Mouse (Mus musculus): Measurements from ENCODE around the gene Marcksl1. TPM values are rescaled to one million over a fixed set of nuclear protein-coding genes. Genes with fewer than 3 reads are reported as not detected.

The Marcksl1 gene
- total and polyA plus RNA-seq, 3 experiments = 25.3 to 62.7 TPM; not detected in 1

- Histone ChIP-seq H3K27me3 (ENCODE audit: control insufficient read depth in 1 of 2, insufficient read depth in 2 of 2, low read length in 2 of 2) (no peaks in the 10 kb centered on the region), H3K4me1 (ENCODE audit: control insufficient read depth in 1 of 2, insufficient read depth in 2 of 2, low read length in 2 of 2) (no peaks in the 10 kb centered on the region), H3K27ac (ENCODE audit: control insufficient read depth, low read depth, low read length) (no peak overlapping the region), H3K79me2 (ENCODE audit: control insufficient read depth, insufficient read depth, low read length, poor library complexity) (no peaks in the 10 kb centered on the region), H3K9me3 (replicated peaks; ENCODE audit: insufficient read depth, low read length) (no peaks in the 10 kb centered on the region), H3K36me3 (ENCODE audit: control insufficient read depth in 1 of 2, insufficient read depth in 2 of 2, low read length in 2 of 2) (peaks cover 0 to 3% of the 10 kb centered on the region in 2 experiments; a peak in 1 of 4 replicates), H3K9ac (ENCODE audit: control insufficient read depth, low read depth, low read length, poor library complexity, severe bottlenecking) (no peak overlapping the region), H3K4me3 (ENCODE audit: control insufficient read depth in 1 of 2, insufficient read depth in 1 of 2, low read depth in 2 of 2, low read length in 2 of 2) (no peak overlapping the region)
- DNase-seq (ENCODE audit: low read depth, low spot score) = no peak
- TF ChIP-seq CHD2 (IDR thresholded peaks at IDR 0.05; ENCODE audit: low read length) = no peak
- TF ChIP-seq NRF1 (IDR thresholded peaks at IDR 0.05; ENCODE audit: insufficient read depth, low read depth, low read length, poor library complexity, severe bottlenecking) = no peak
- TF ChIP-seq POLR2AphosphoS2 (IDR thresholded peaks at IDR 0.05; ENCODE audit: low read length) = no peak
- TF ChIP-seq CHD1 (IDR thresholded peaks at IDR 0.05; ENCODE audit: low read depth, low read length) = no peak
These were observed 33.5 kb upstream of the Marcksl1 start for GRCm38 (mm10) chr4:129479863-129480262.

- no peaks in the 10 kb centered on the region for H3K9me3 ChIP-seq (replicated peaks; ENCODE audit: insufficient read depth, low read length)
- no peaks in the 10 kb centered on the region for H3K27me3 ChIP-seq (ENCODE audit: control insufficient read depth in 1 of 2, insufficient read depth in 2 of 2, low read length in 2 of 2)
- no peaks in the 10 kb centered on the region for H3K79me2 ChIP-seq (ENCODE audit: control insufficient read depth, insufficient read depth, low read length, poor library complexity)
- no peaks in the 10 kb centered on the region for H3K4me1 ChIP-seq (ENCODE audit: control insufficient read depth in 1 of 2, insufficient read depth in 2 of 2, low read length in 2 of 2)
- H3K4me3 ChIP-seq (ENCODE audit: control insufficient read depth in 1 of 2, insufficient read depth in 1 of 2, low read depth in 2 of 2, low read length in 2 of 2) = no peak overlapping the region
- no peak overlapping the region for H3K27ac ChIP-seq (ENCODE audit: control insufficient read depth, low read depth, low read length)
- no peak for DNase-seq (ENCODE audit: low read depth, low spot score)
- TF ChIP-seq POLR2AphosphoS5 (IDR thresholded peaks at IDR 0.05; ENCODE audit: borderline replicate concordance, low read depth, low read length) = no peak
- no peak for TF ChIP-seq ZNF384 (IDR thresholded peaks at IDR 0.05; ENCODE audit: low read depth, low read length)
- TF ChIP-seq GABPA (IDR thresholded peaks at IDR 0.05; ENCODE audit: low read depth, low read length) = no peak
- no peak for TF ChIP-seq POLR2A (IDR thresholded peaks at IDR 0.05; ENCODE audit: control insufficient read depth in 1 of 2, insufficient read depth in 1 of 2, low read depth in 1 of 2, low read length in 2 of 2, poor library complexity in 1 of 2)
- no peak for TF ChIP-seq NRF1 (IDR thresholded peaks at IDR 0.05; ENCODE audit: insufficient read depth, low read depth, low read length, poor library complexity, severe bottlenecking)
- no peak for TF ChIP-seq EP300 (IDR thresholded peaks at IDR 0.05; ENCODE audit: low read depth in 1 of 2, low read length in 2 of 2)
- no peak for TF ChIP-seq MYC (IDR thresholded peaks at IDR 0.05; ENCODE audit: low read depth, low read length)
- no peak overlapping the region for H3K9ac ChIP-seq (ENCODE audit: control insufficient read depth, low read depth, low read length, poor library complexity, severe bottlenecking)
- peaks cover 0 to 3% of the 10 kb centered on the region in 2 experiments; a peak in 1 of 4 replicates for H3K36me3 ChIP-seq (ENCODE audit: control insufficient read depth in 1 of 2, insufficient read depth in 2 of 2, low read length in 2 of 2)
These were observed 32.3 kb upstream of the Marcksl1 start for GRCm38 (mm10) chr4:129481090-129481489.

- no peak within 1 kb of the TSS for H3K9ac ChIP-seq (ENCODE audit: control insufficient read depth, low read depth, low read length, poor library complexity, severe bottlenecking)
- no peaks in the 10 kb centered on the region for H3K79me2 ChIP-seq (ENCODE audit: control insufficient read depth, insufficient read depth, low read length, poor library complexity)
- no peaks in the 10 kb centered on the region for H3K27me3 ChIP-seq (ENCODE audit: control insufficient read depth in 1 of 2, insufficient read depth in 2 of 2, low read length in 2 of 2)
- TF ChIP-seq TAL1 (IDR thresholded peaks at IDR 0.05; ENCODE audit: low read length) (no peak), KAT2A (conservative IDR thresholded peaks at IDR 0.05; ENCODE audit: low read depth, low read length) (no peak), MYC (IDR thresholded peaks at IDR 0.05; ENCODE audit: low read depth, low read length) (no peak), USF2 (IDR thresholded peaks at IDR 0.05; ENCODE audit: borderline replicate concordance in 1 of 2, insufficient read depth in 1 of 2, low read depth in 1 of 2, low read length in 2 of 2) (no peak), NRF1 (IDR thresholded peaks at IDR 0.05; ENCODE audit: insufficient read depth, low read depth, low read length, poor library complexity, severe bottlenecking) (no peak), ZMIZ1 (IDR thresholded peaks at IDR 0.05; ENCODE audit: low read depth, low read length) (no peak), CHD1 (IDR thresholded peaks at IDR 0.05; ENCODE audit: low read depth, low read length) (no peak), MEF2A (IDR thresholded peaks at IDR 0.05; ENCODE audit: extremely low read depth, insufficient replicate concordance, low read depth, low read length, poor library complexity, severe bottlenecking) (no peak), CTCF (IDR thresholded peaks at IDR 0.05 in 2 of 3, conservative IDR thresholded peaks at IDR 0.05 in 1 of 3; ENCODE audit: control insufficient read depth in 1 of 3, insufficient read depth in 1 of 3, low read depth in 2 of 3, low read length in 3 of 3, poor library complexity in 1 of 3, severe bottlenecking in 1 of 3) (no peak), SMC3 (IDR thresholded peaks at IDR 0.05; ENCODE audit: low read depth, low read length) (no peak), ZC3H11A (IDR thresholded peaks at IDR 0.05; ENCODE audit: low read depth, low read length) (no peak), ELF1 (IDR thresholded peaks at IDR 0.05; ENCODE audit: low read depth, low read length) (no peak), TCF12 (IDR thresholded peaks at IDR 0.05; ENCODE audit: low read depth, low read length) (no peak), JUND (IDR thresholded peaks at IDR 0.05; ENCODE audit: low read depth, low read length) (no peak), MAFK (IDR thresholded peaks at IDR 0.05; ENCODE audit: borderline replicate concordance, low read depth, low read length) (no peak)
- DNase-seq (ENCODE audit: low read depth, low spot score) = no peak
- peaks cover 3 to 6% of the 10 kb centered on the region in 2 experiments; a peak in 3 of 4 replicates for H3K4me1 ChIP-seq (ENCODE audit: control insufficient read depth in 1 of 2, insufficient read depth in 2 of 2, low read length in 2 of 2)
- H3K9me3 ChIP-seq (replicated peaks; ENCODE audit: insufficient read depth, low read length) = no peaks in the 10 kb centered on the region
- no peak within 1 kb of the TSS for H3K4me3 ChIP-seq (ENCODE audit: control insufficient read depth in 1 of 2, insufficient read depth in 1 of 2, low read depth in 2 of 2, low read length in 2 of 2)
- H3K36me3 ChIP-seq (ENCODE audit: control insufficient read depth in 1 of 2, insufficient read depth in 2 of 2, low read length in 2 of 2) = peaks cover 0 to 3% of the 10 kb centered on the region in 2 experiments; a peak in 2 of 4 replicates
- H3K27ac ChIP-seq (ENCODE audit: control insufficient read depth, low read depth, low read length) = no peak within 1 kb of the TSS
These were observed 22.2 kb upstream of the Marcksl1 start, which contains the start of the genes Tssk3 and Fam229a for GRCm38 (mm10) chr4:129490972-129491880. TSS of gene Tssk3 (minus strand) at chr4:129491022. TSS of gene Fam229a (plus strand) at chr4:129491190.
